Mouse (Mus musculus): Measurements from ENCODE around the gene Otub1.

DNA sequence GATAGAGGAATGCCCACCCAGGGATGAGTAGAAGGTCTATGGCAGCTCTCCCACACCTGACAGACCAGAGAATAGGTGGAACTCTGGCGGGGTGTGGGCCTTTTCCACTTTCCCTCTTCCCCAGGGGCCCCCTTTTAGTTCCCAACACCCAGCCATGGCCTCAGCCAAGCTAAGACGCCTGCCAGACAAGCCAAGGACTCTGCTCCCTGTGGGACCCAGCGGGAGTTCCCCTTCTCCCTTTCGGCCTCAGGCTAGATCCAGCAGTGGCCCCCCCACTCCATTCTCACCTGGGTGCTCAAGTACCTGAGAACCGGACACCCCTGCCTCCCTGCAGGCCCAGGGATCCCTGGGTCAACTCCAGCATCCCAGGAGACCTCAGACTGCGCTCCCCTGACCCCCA lies 16.1 kb upstream of the Otub1 start:
- no peak for TF ChIP-seq POLR2A (IDR thresholded peaks at IDR 0.05; ENCODE audit: low read depth, low read length)
- TF ChIP-seq CTCF (IDR thresholded peaks at IDR 0.05; ENCODE audit: extremely low read depth, insufficient read depth, insufficient read length, insufficient replicate concordance), result no peak

Measured in spleen, adult 2 months (tissue).